Mouse (Mus musculus): Measurements from ENCODE around the gene Foxd1. TPM values are rescaled to one million over a fixed set of nuclear protein-coding genes. Genes with fewer than 3 reads are reported as not detected.

Foxd1 gene
- polyA plus RNA-seq, 1 experiment, result not detected

DNA sequence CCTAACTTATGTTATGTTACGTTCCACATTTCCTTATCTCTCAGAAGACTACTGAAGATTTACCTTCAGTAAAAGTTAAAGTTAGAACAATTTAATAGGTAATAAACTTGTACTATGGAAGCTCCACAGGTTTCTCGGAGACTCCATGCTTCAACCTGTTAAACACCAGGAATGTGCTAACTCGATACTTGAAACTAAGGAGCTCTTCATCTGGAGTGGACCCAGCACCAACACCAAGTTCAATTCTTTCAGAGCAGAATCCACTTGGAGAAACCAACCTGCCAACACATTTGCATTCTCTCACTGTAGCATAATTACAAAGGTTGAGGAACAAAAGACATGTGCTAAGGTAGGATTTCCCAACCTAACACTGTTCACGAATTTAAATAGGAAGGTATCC is 38.9 kb upstream of the Foxd1 start:
- H3K27ac ChIP-seq (ENCODE audit: control insufficient read depth, insufficient read depth, low read depth, low read length, poor library complexity), result no peak overlapping the region
- no peaks in the 10 kb centered on the region; the same call in 1 of the 2 replicates for H3K4me1 ChIP-seq (ENCODE audit: control insufficient read depth, insufficient read depth, low read length)
- TF ChIP-seq POLR2A (IDR thresholded peaks at IDR 0.05; ENCODE audit: borderline replicate concordance, control insufficient read depth, low read depth, low read length) (no peak), CTCF (IDR thresholded peaks at IDR 0.05; ENCODE audit: control insufficient read depth, insufficient read depth, low read length) (no peak)
- WGBS, result 55% methylated on average over 4 of the region's 4 CpGs
- H3K4me3 ChIP-seq (replicated peaks; ENCODE audit: control insufficient read depth, low read depth, low read length), result no peak overlapping the region

DNA sequence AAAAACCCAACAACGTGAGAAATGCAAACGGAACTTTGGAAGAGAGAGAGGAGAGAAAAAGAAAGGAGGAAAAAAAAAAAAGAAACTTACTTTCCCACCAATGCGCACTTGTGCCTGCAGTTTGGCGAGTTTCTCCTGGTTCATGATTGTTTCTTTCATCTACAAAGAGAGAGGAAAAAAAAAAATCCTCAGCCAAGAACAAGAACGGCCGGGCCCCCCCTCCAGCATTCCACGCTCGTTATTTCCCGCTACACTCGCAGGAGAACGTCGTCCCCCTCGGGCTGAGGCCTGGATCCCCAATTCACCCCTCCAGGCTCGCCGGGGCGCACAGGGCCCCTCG is 37.9 kb upstream of the Foxd1 start:
- no peaks in the 10 kb centered on the region; the same call in 1 of the 2 replicates for H3K4me1 ChIP-seq (ENCODE audit: control insufficient read depth, insufficient read depth, low read length)
- H3K4me3 ChIP-seq (replicated peaks; ENCODE audit: control insufficient read depth, low read depth, low read length), result peak overlapping the region; percentile 76
- WGBS, result under 1% methylated on average over 17 of the region's 17 CpGs
- TF ChIP-seq CTCF (IDR thresholded peaks at IDR 0.05; ENCODE audit: control insufficient read depth, insufficient read depth, low read length), result no peak
- TF ChIP-seq POLR2A (IDR thresholded peaks at IDR 0.05; ENCODE audit: borderline replicate concordance, control insufficient read depth, low read depth, low read length), result no peak
- peak overlapping the region; percentile 94; the same call in 1 of the 2 replicates for H3K27ac ChIP-seq (ENCODE audit: control insufficient read depth, insufficient read depth, low read depth, low read length, poor library complexity)

DNA sequence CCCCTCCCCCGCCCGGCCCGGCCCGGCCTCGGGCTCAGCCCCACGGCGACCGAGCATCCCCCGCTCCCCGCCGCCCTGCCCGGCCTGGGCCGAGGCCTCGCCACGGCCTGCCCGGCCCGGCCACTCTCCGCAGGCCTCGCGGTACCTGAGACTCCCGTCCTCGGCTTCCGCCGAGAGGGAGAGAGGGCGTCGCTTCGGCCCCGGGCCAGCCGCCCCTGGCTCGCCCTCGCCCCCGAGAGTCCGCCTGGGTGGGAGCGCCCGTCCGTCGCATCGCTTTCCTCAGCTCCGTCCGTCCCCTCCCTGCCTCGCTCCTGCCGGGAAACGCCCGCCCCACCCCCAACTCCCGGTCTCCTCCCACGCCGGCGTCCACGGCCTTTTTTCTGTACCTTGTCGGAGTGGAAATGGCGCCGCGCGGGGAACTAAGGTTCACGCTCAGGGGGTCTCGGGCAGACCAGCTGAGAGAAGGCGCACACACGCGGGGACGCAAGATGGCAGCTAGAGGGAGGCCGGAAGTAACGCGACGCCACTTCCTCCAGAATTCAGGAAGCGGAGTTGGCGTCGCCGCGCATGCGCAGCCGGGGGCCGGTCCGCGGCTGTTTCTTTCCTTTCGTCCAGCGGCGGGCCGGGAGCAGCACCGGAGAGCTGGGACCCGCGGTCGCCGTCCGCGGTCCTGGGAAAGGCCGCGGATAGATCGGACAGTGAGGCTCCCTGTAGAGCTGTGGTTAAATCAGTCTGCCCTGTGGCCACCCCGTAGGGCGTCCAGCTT is 37.4 kb upstream of the Foxd1 start, which contains the start of gene Btf3:
TSS of gene Btf3 (minus strand) at position 527 of the 766 bp plus-strand sequence.
- under 1% methylated on average over 86 of the region's 90 CpGs for WGBS
- no peaks in the 10 kb centered on the region; the same call in 1 of the 2 replicates for H3K4me1 ChIP-seq (ENCODE audit: control insufficient read depth, insufficient read depth, low read length)
- no peak for TF ChIP-seq CTCF (IDR thresholded peaks at IDR 0.05; ENCODE audit: control insufficient read depth, insufficient read depth, low read length)
- TF ChIP-seq POLR2A (IDR thresholded peaks at IDR 0.05; ENCODE audit: borderline replicate concordance, control insufficient read depth, low read depth, low read length), result peak; percentile 81; the same call in 1 of the 2 replicates

DNA sequence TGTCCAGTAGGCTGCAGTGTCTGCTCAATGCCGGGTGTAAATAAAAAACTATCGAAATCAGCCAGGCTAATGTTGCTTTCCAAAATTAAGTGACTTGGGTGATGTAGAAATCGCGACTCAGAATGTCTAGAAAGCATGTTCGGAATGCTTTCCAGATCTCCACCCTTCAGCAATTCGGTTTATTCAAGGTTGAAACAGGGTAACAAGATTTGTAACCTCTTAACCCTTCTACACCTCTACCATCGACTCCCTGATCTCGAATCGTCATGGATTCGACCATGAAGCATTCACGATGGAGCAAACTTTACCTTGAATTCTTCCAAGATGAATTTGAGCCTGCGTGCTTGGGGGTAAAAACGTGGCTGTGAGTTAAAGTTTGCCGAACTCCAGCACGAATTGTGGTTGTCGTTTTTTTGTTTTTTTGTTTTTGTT is 36.8 kb upstream of the Foxd1 start:
- WGBS, result 2% methylated on average over 16 of the region's 16 CpGs
- Histone ChIP-seq H3K4me3 (replicated peaks; ENCODE audit: control insufficient read depth, low read depth, low read length) (peak overlapping the region; percentile 76), H3K27ac (ENCODE audit: control insufficient read depth, insufficient read depth, low read depth, low read length, poor library complexity) (peak overlapping the region; percentile 94), H3K4me1 (ENCODE audit: control insufficient read depth, insufficient read depth, low read length) (no peaks in the 10 kb centered on the region; the same call in 1 of the 2 replicates)
- TF ChIP-seq POLR2A (IDR thresholded peaks at IDR 0.05; ENCODE audit: borderline replicate concordance, control insufficient read depth, low read depth, low read length) (no peak), CTCF (IDR thresholded peaks at IDR 0.05; ENCODE audit: control insufficient read depth, insufficient read depth, low read length) (no peak)

More for the DNA sequence above, 37.4 kb upstream of the Foxd1 start, which contains the start of gene Btf3:
- H3K4me3 ChIP-seq (replicated peaks; ENCODE audit: control insufficient read depth, low read depth, low read length), result peak within 1 kb of the TSS; percentile 76
- H3K27ac ChIP-seq (ENCODE audit: control insufficient read depth, insufficient read depth, low read depth, low read length, poor library complexity), result peak within 1 kb of the TSS; percentile 94

DNA sequence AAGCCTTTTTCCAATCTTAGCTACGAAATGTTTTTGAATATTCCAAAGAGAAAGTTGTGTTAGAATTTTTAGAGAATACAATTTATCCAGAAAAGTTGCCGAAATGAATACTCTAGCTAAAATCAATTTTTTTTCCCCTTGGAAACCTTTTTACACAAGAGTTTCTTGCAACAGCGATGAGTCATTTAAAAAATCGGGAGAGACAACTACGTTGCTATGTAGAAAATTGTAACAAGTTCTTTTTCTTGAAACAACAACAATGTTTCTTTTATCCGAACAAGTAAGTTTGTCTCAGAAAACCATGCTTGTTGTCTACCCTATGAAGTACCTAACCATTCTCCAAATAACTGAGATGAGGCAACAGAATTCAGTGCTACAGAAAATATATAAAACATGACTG is 36.1 kb upstream of the Foxd1 start:
- Histone ChIP-seq H3K27ac (ENCODE audit: control insufficient read depth, insufficient read depth, low read depth, low read length, poor library complexity) (no peak overlapping the region), H3K4me1 (ENCODE audit: control insufficient read depth, insufficient read depth, low read length) (no peaks in the 10 kb centered on the region; the same call in 1 of the 2 replicates), H3K4me3 (replicated peaks; ENCODE audit: control insufficient read depth, low read depth, low read length) (no peak overlapping the region)
- 77% methylated on average over 6 of the region's 6 CpGs for WGBS
- no peak for TF ChIP-seq CTCF (IDR thresholded peaks at IDR 0.05; ENCODE audit: control insufficient read depth, insufficient read depth, low read length)
- no peak for TF ChIP-seq POLR2A (IDR thresholded peaks at IDR 0.05; ENCODE audit: borderline replicate concordance, control insufficient read depth, low read depth, low read length)

DNA sequence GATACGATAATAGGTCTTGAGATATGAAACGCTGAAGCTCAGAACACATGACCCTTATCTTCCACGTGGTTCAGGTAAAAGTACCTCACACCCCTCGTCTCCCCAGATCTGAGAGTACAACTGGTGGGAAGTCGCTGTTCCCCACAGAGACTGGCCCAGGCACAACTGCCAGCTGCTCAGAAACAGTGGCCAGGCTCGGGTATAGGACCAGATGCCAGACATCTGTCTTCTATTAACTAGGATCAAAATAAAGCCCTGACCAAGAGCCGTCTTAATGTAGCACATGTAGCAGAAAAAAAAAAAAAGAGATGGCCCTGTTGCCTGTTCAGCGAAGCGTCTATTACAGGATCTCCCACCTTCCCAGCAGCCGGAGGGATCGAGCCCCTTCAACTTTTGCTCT is 29.0 kb upstream of the Foxd1 start:
- no peak for TF ChIP-seq POLR2A (IDR thresholded peaks at IDR 0.05; ENCODE audit: borderline replicate concordance, control insufficient read depth, low read depth, low read length)
- no peak for TF ChIP-seq CTCF (IDR thresholded peaks at IDR 0.05; ENCODE audit: control insufficient read depth, insufficient read depth, low read length)
- Histone ChIP-seq H3K4me3 (replicated peaks; ENCODE audit: control insufficient read depth, low read depth, low read length) (no peak overlapping the region), H3K4me1 (ENCODE audit: control insufficient read depth, insufficient read depth, low read length) (no peaks in the 10 kb centered on the region), H3K27ac (ENCODE audit: control insufficient read depth, insufficient read depth, low read depth, low read length, poor library complexity) (no peak overlapping the region)
- WGBS, result 81% methylated on average over 11 of the region's 11 CpGs

DNA sequence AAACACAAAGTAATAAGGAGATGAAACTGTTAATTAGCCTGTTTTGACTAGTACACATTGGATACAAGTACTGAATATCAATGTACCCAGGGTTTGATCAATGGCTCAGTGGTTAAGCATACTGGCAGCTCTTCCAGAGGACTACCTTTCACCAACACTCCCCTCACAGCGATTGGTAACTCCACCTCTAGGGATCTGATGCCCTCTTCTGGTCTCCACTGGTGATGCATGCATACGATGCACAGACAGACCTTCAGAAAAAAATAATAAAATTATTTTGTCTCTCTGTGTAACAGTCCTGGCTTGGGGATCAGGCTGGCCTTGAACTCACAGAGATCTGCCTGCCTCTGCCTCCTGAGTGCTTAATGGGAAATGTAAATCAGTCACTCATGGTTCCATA is 21.9 kb upstream of the Foxd1 start:
- Histone ChIP-seq H3K4me3 (replicated peaks; ENCODE audit: control insufficient read depth, low read depth, low read length) (no peak overlapping the region), H3K4me1 (ENCODE audit: control insufficient read depth, insufficient read depth, low read length) (no peaks in the 10 kb centered on the region), H3K27ac (ENCODE audit: control insufficient read depth, insufficient read depth, low read depth, low read length, poor library complexity) (no peak overlapping the region)
- TF ChIP-seq CTCF (IDR thresholded peaks at IDR 0.05; ENCODE audit: control insufficient read depth, insufficient read depth, low read length) (no peak), POLR2A (IDR thresholded peaks at IDR 0.05; ENCODE audit: borderline replicate concordance, control insufficient read depth, low read depth, low read length) (no peak)
- 9% methylated on average over 2 of the region's 2 CpGs for WGBS

DNA sequence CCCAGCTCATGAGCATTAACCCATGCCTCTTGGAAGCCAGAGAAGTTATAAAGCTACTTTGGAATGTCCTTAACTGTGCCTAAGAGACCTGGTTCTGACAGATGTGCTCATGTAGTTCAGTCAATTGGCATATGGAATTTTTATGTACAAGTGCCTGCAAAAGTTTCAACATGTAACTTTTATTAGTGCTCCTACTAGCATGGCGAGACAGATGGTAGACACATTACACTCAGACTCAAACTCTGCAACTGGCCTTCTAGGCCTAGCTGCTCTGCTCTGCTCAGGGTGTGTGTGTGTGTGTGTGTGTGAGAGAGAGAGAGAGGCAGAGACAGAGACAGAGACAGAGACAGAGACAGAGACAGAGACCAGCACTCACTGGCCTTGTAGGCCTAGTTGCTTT is 17.8 kb upstream of the Foxd1 start:
- TF ChIP-seq CTCF (IDR thresholded peaks at IDR 0.05; ENCODE audit: control insufficient read depth, insufficient read depth, low read length) (no peak), POLR2A (IDR thresholded peaks at IDR 0.05; ENCODE audit: borderline replicate concordance, control insufficient read depth, low read depth, low read length) (no peak)
- Histone ChIP-seq H3K4me1 (ENCODE audit: control insufficient read depth, insufficient read depth, low read length) (no peaks in the 10 kb centered on the region), H3K27ac (ENCODE audit: control insufficient read depth, insufficient read depth, low read depth, low read length, poor library complexity) (no peak overlapping the region), H3K4me3 (replicated peaks; ENCODE audit: control insufficient read depth, low read depth, low read length) (no peak overlapping the region)
- 81% methylated on average over 1 of the region's 1 CpGs for WGBS

Data from bone marrow, adult 2 months (tissue).